Mouse (Mus musculus): ENCODE results near the gene Hist3h2a. TPM values are rescaled to one million over a fixed set of nuclear protein-coding genes. Genes with fewer than 3 reads are reported as not detected.

Hist3h2a gene
- polyA plus RNA-seq, 1 experiment from 2014 or later, result 129 TPM

DNA sequence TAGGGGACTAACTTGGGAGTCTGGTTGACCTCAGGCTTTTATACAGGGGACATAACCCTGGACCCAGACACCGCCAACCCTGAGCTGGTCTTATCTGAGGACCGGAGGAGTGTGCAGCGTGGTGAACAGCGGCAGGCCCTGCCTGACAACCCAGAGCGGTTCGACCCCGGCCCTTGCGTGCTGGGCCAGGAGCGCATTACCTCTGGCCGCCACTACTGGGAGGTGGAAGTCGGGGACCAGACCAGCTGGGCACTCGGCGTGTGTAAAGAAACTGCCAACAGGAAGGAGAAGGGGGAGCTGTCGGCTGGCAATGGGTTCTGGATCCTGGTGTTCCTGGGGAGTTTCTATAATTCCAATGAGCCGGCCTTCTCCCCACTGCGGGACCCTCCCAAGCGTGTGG is 35.7 kb downstream of the Hist3h2a start:
- 87% methylated on average over 17 of the region's 17 CpGs for WGBS
- no peaks in the 10 kb centered on the region for H3K9me3 ChIP-seq (ENCODE audit: control insufficient read depth, low read length)
- H3K4me2 ChIP-seq (ENCODE audit: low read length), result no peak overlapping the region
- peaks cover 10% of the 10 kb centered on the region for H3K27me3 ChIP-seq (ENCODE audit: control insufficient read depth, insufficient read depth, low read length)
- no peaks in the 10 kb centered on the region for H3K4me1 ChIP-seq (ENCODE audit: control insufficient read depth, insufficient read depth, low read length)
- ATAC-seq (ENCODE audit: low FRiP score, low TSS enrichment) (no peak), DNase-seq (no peak)
- no peak overlapping the region for H3K9ac ChIP-seq (replicated peaks; ENCODE audit: low read length)
- H3K4me3 ChIP-seq (replicated peaks; ENCODE audit: low read depth, low read length), result no peak overlapping the region
- H3K27ac ChIP-seq (replicated peaks; ENCODE audit: low read depth, low read length), result no peak overlapping the region
- peaks cover 65% of the 10 kb centered on the region for H3K36me3 ChIP-seq (ENCODE audit: control insufficient read depth, insufficient read depth, low read length)

DNA sequence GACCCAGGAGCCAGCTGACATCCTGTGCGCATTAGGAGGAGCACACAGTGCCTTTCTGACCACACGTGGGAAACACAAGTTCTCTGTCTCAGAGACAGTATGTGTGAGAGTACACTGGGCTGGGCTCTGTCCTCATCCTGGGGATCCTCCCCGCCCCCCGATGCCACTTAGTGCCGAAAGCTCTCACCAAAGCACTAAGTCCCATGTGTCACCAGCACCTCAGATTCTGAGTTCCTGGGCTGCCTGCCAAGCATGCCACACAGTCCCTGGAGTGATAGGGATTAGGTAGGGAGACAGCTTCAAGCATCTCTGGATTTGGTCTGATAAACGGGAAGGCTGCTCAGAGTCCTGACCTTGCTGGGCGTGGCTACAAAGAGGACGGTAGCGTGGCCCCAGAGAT is 36.3 kb downstream of the Hist3h2a start:
- no peak for DNase-seq
- Histone ChIP-seq H3K27me3 (ENCODE audit: control insufficient read depth, insufficient read depth, low read length) (peaks cover 17% of the 10 kb centered on the region), H3K9ac (replicated peaks; ENCODE audit: low read length) (no peak overlapping the region), H3K4me3 (replicated peaks; ENCODE audit: low read depth, low read length) (no peak overlapping the region), H3K27ac (replicated peaks; ENCODE audit: low read depth, low read length) (no peak overlapping the region), H3K36me3 (ENCODE audit: control insufficient read depth, insufficient read depth, low read length) (peaks cover 58% of the 10 kb centered on the region), H3K9me3 (ENCODE audit: control insufficient read depth, low read length) (no peaks in the 10 kb centered on the region), H3K4me1 (ENCODE audit: control insufficient read depth, insufficient read depth, low read length) (no peaks in the 10 kb centered on the region), H3K4me2 (ENCODE audit: low read length) (no peak overlapping the region)
- WGBS, result 81% methylated on average over 9 of the region's 9 CpGs
- ATAC-seq (ENCODE audit: low FRiP score, low TSS enrichment), result no peak

- WGBS, result 84% methylated on average over 3 of the region's 3 CpGs
- Histone ChIP-seq H3K9ac (replicated peaks; ENCODE audit: low read length) (no peak overlapping the region), H3K4me3 (replicated peaks; ENCODE audit: low read depth, low read length) (no peak overlapping the region), H3K27me3 (ENCODE audit: control insufficient read depth, insufficient read depth, low read length) (peaks cover 19% of the 10 kb centered on the region), H3K9me3 (ENCODE audit: control insufficient read depth, low read length) (no peaks in the 10 kb centered on the region), H3K36me3 (ENCODE audit: control insufficient read depth, insufficient read depth, low read length) (peaks cover 48% of the 10 kb centered on the region), H3K27ac (replicated peaks; ENCODE audit: low read depth, low read length) (no peak overlapping the region), H3K4me1 (ENCODE audit: control insufficient read depth, insufficient read depth, low read length) (no peaks in the 10 kb centered on the region), H3K4me2 (ENCODE audit: low read length) (no peak overlapping the region)
- DNase-seq (no peak), ATAC-seq (ENCODE audit: low FRiP score, low TSS enrichment) (no peak)
Observed at GRCm38 (mm10) chr11:58991911-58992310, 37.4 kb downstream of the Hist3h2a start.

DNA sequence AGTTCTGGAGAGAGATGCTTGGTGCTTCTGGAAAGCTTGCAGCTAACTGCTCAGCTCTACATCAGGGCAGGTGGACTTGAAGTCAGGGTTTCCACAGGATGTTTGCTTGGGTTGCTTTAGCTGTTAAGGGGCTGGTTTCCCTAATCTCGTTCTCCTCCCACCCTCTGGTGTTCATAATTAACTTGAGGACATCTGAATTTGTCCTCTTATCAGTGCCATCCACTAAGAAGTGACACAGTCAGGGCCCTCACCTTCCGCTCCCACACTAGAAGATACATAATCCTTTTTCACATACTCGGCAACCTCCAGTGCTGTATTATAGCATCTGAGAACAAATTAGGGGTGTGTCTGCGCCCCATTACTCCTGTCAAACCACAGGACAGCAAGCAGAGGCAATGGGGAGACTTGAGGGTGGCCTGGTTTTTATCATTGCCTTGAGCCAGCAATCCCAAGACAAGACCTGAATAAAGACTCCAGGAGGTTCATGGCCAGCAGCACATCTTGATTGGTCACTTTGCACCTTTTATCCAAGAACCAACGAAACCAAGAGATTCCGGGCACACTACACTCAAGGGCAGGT is 38.7 kb downstream of the Hist3h2a start:
- Histone ChIP-seq H3K27me3 (ENCODE audit: control insufficient read depth, insufficient read depth, low read length) (peaks cover 19% of the 10 kb centered on the region), H3K27ac (replicated peaks; ENCODE audit: low read depth, low read length) (no peak overlapping the region), H3K36me3 (ENCODE audit: control insufficient read depth, insufficient read depth, low read length) (peaks cover 36% of the 10 kb centered on the region), H3K4me2 (ENCODE audit: low read length) (no peak overlapping the region), H3K4me3 (replicated peaks; ENCODE audit: low read depth, low read length) (no peak overlapping the region), H3K9me3 (ENCODE audit: control insufficient read depth, low read length) (no peaks in the 10 kb centered on the region), H3K4me1 (ENCODE audit: control insufficient read depth, insufficient read depth, low read length) (no peaks in the 10 kb centered on the region), H3K9ac (replicated peaks; ENCODE audit: low read length) (no peak overlapping the region)
- ATAC-seq (ENCODE audit: low FRiP score, low TSS enrichment), result no peak
- DNase-seq, result no peak
- 84% methylated on average over 6 of the region's 6 CpGs for WGBS

GRCm38 (mm10) chr11:58994337-58994826 is 39.9 kb downstream of the Hist3h2a start:
- Histone ChIP-seq H3K36me3 (ENCODE audit: control insufficient read depth, insufficient read depth, low read length) (peaks cover 24% of the 10 kb centered on the region), H3K4me3 (replicated peaks; ENCODE audit: low read depth, low read length) (peak overlapping the region; percentile 35), H3K27me3 (ENCODE audit: control insufficient read depth, insufficient read depth, low read length) (peaks cover 19% of the 10 kb centered on the region), H3K27ac (replicated peaks; ENCODE audit: low read depth, low read length) (no peak overlapping the region), H3K9me3 (ENCODE audit: control insufficient read depth, low read length) (no peaks in the 10 kb centered on the region), H3K4me2 (ENCODE audit: low read length) (peak overlapping the region; percentile 58), H3K4me1 (ENCODE audit: control insufficient read depth, insufficient read depth, low read length) (no peaks in the 10 kb centered on the region), H3K9ac (replicated peaks; ENCODE audit: low read length) (peak overlapping the region; percentile 34; the same call in 1 of the 2 replicates)
- ATAC-seq (ENCODE audit: low FRiP score, low TSS enrichment), result peak; percentile 37; the same call in 1 of the 2 replicates
- under 1% methylated on average over 35 of the region's 35 CpGs for WGBS
- DNase-seq, result peak; percentile 70

- 79% methylated on average over 9 of the region's 9 CpGs for WGBS
- H3K4me1 ChIP-seq (ENCODE audit: control insufficient read depth, insufficient read depth, low read length), result no peaks in the 10 kb centered on the region
- no peak overlapping the region; the same call in 1 of the 2 replicates for H3K9ac ChIP-seq (replicated peaks; ENCODE audit: low read length)
- H3K4me2 ChIP-seq (ENCODE audit: low read length), result peak overlapping the region; percentile 58; the same call in 1 of the 2 replicates
- H3K36me3 ChIP-seq (ENCODE audit: control insufficient read depth, insufficient read depth, low read length), result peaks cover 16% of the 10 kb centered on the region
- peaks cover 19% of the 10 kb centered on the region for H3K27me3 ChIP-seq (ENCODE audit: control insufficient read depth, insufficient read depth, low read length)
- no peak overlapping the region for H3K27ac ChIP-seq (replicated peaks; ENCODE audit: low read depth, low read length)
- DNase-seq (no peak), ATAC-seq (ENCODE audit: low FRiP score, low TSS enrichment) (no peak)
- H3K4me3 ChIP-seq (replicated peaks; ENCODE audit: low read depth, low read length), result no peak overlapping the region; the same call in 1 of the 2 replicates
- H3K9me3 ChIP-seq (ENCODE audit: control insufficient read depth, low read length), result no peaks in the 10 kb centered on the region
Observed at GRCm38 (mm10) chr11:58995061-58995806, 40.7 kb downstream of the Hist3h2a start.

DNA sequence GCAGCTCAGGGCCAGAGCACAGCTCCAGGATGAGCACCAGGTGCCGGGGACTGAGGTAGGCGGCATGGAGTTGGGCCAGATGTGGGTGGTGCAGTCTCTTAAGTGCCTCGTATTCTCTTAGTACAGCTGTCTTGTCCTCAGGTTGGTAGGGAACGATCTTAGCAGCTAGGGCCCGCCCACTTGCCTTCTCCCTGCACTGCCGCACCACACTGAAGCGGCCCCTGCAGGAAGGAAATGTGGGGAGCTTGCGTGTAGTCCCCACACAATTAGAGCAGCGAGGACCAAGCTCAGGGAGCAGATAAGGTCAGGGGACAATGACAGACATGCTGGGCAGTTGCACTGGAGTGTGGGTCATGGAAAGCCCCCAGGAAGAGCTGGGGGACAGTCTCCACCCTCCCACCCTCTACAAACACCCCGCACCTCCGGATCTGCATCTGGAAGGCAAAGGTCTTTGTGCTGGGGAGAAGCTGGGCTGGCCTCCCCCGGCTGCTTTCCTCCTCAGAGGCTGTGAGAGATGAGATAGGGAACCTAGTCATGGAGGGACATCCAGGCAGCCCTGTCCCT is 41.4 kb downstream of the Hist3h2a start:
- no peak overlapping the region for H3K27ac ChIP-seq (replicated peaks; ENCODE audit: low read depth, low read length)
- H3K36me3 ChIP-seq (ENCODE audit: control insufficient read depth, insufficient read depth, low read length), result peaks cover 9% of the 10 kb centered on the region
- 48% methylated on average over 12 of the region's 12 CpGs for WGBS
- no peak overlapping the region for H3K4me3 ChIP-seq (replicated peaks; ENCODE audit: low read depth, low read length)
- DNase-seq (no peak), ATAC-seq (ENCODE audit: low FRiP score, low TSS enrichment) (no peak)
- no peak overlapping the region for H3K9ac ChIP-seq (replicated peaks; ENCODE audit: low read length)
- H3K4me2 ChIP-seq (ENCODE audit: low read length), result no peak overlapping the region
- no peaks in the 10 kb centered on the region for H3K4me1 ChIP-seq (ENCODE audit: control insufficient read depth, insufficient read depth, low read length)
- peaks cover 19% of the 10 kb centered on the region for H3K27me3 ChIP-seq (ENCODE audit: control insufficient read depth, insufficient read depth, low read length)
- no peaks in the 10 kb centered on the region for H3K9me3 ChIP-seq (ENCODE audit: control insufficient read depth, low read length)

- Histone ChIP-seq H3K4me2 (ENCODE audit: low read length) (no peak overlapping the region), H3K27me3 (ENCODE audit: control insufficient read depth, insufficient read depth, low read length) (peaks cover 19% of the 10 kb centered on the region), H3K9me3 (ENCODE audit: control insufficient read depth, low read length) (no peaks in the 10 kb centered on the region), H3K4me3 (replicated peaks; ENCODE audit: low read depth, low read length) (no peak overlapping the region), H3K9ac (replicated peaks; ENCODE audit: low read length) (no peak overlapping the region), H3K36me3 (ENCODE audit: control insufficient read depth, insufficient read depth, low read length) (no peaks in the 10 kb centered on the region), H3K27ac (replicated peaks; ENCODE audit: low read depth, low read length) (no peak overlapping the region), H3K4me1 (ENCODE audit: control insufficient read depth, insufficient read depth, low read length) (no peaks in the 10 kb centered on the region)
- DNase-seq, result no peak
- 81% methylated on average over 5 of the region's 5 CpGs for WGBS
- no peak for ATAC-seq (ENCODE audit: low FRiP score, low TSS enrichment)
Observed at GRCm38 (mm10) chr11:58997541-58997940, 43.1 kb downstream of the Hist3h2a start.

Data from midbrain, embryonic 14.5 days (tissue).